Mouse (Mus musculus) layer of hippocampus, adult 2 months (tissue): ENCODE measurements around the gene Ctsd. TPM values are rescaled to one million over a fixed set of nuclear protein-coding genes. Genes with fewer than 3 reads are reported as not detected.

Source experiments
- DNase-seq, 2 experiments: peaks; one replicate each; pipeline ENCODE4 v3.0.0; 2022; ENCODE audit warnings: low spot score in 2 of 2
- H3K27ac ChIP-seq: fragments of 200-600 bp; 2 replicates; pipeline ENCODE4 v1.8.1; 2022
- H3K4me3 ChIP-seq: fragments of 200-600 bp; 2 replicates; pipeline ENCODE4 v1.8.1; 2022; ENCODE audit warnings: mild to moderate bottlenecking
- CTCF ChIP-seq: fragments of 200-600 bp; conservative IDR thresholded peaks from 2 replicates; pipeline ENCODE4 v1.8.1; 2022; ENCODE audit warnings: antibody characterized with exemption, mild to moderate bottlenecking, moderate library complexity
- total RNA-seq, 2 experiments: library from RNA; stranded (reverse); gene quantifications; 2 replicates each; pipeline ENCODE4 v1.2.3; 2021

Gene Ctsd
- total RNA-seq, 2 experiments from 2014 or later: 291 to 297 TPM

- no peak for DNase-seq
- TF ChIP-seq CTCF: no peak
- no peak overlapping the region for H3K27ac ChIP-seq
- no peak overlapping the region for H3K4me3 ChIP-seq
Observed at GRCm38 (mm10) chr7:142377233-142377925, 10.5 kb downstream of the Ctsd start.

- no peak for TF ChIP-seq CTCF
- peak overlapping the region; percentile 43; the same call in 1 of the 2 replicates for H3K27ac ChIP-seq
- no peak for DNase-seq
- no peak overlapping the region for H3K4me3 ChIP-seq
Observed at GRCm38 (mm10) chr7:142376096-142376495, 11.7 kb downstream of the Ctsd start.

- Histone ChIP-seq H3K27ac (peak overlapping the region; percentile 67; the same call in 1 of the 2 replicates), H3K4me3 (no peak overlapping the region)
- TF ChIP-seq CTCF: no peak
- no peak for DNase-seq
Observed at GRCm38 (mm10) chr7:142375261-142375724, 12.5 kb downstream of the Ctsd start.

- H3K27ac ChIP-seq: peak overlapping the region; percentile 67
- no peak for DNase-seq
- no peak for TF ChIP-seq CTCF
- H3K4me3 ChIP-seq: no peak overlapping the region
Observed at GRCm38 (mm10) chr7:142374413-142375015, 13.3 kb downstream of the Ctsd start.

- DNase-seq: no peak
- peak within 1 kb of the TSS; percentile 60 for H3K4me3 ChIP-seq
- TF ChIP-seq CTCF: no peak
- peak within 1 kb of the TSS; percentile 91 for H3K27ac ChIP-seq
Observed at GRCm38 (mm10) chr7:142373641-142374412, 14.0 kb downstream of the Ctsd start, which contains the start of gene Ifitm10. TSS of gene Ifitm10 (minus strand) at chr7:142373753.

GRCm38 (mm10) chr7:142373039-142373438, 14.8 kb downstream of the Ctsd start:
- Histone ChIP-seq H3K27ac (peak overlapping the region; percentile 91; the same call in 1 of the 2 replicates), H3K4me3 (peak overlapping the region; percentile 60; the same call in 1 of the 2 replicates)
- no peak for TF ChIP-seq CTCF
- DNase-seq: no peak

- H3K4me3 ChIP-seq: peak overlapping the region; percentile 60
- peak in 1 of 2 experiments; percentile 15 for DNase-seq
- peak overlapping the region; percentile 91 for H3K27ac ChIP-seq
- no peak for TF ChIP-seq CTCF
Observed at GRCm38 (mm10) chr7:142371768-142372661, 15.8 kb downstream of the Ctsd start.

GRCm38 (mm10) chr7:142371398-142371767, 16.5 kb downstream of the Ctsd start:
- H3K27ac ChIP-seq: peak overlapping the region; percentile 91
- no peak for TF ChIP-seq CTCF
- peak; percentile 70 to 86 for DNase-seq
- H3K4me3 ChIP-seq: peak overlapping the region; percentile 60

- DNase-seq: no peak
- Histone ChIP-seq H3K27ac (peak overlapping the region; percentile 91), H3K4me3 (peak overlapping the region; percentile 60)
- no peak for TF ChIP-seq CTCF
Observed at GRCm38 (mm10) chr7:142370937-142371336, 16.9 kb downstream of the Ctsd start.

GRCm38 (mm10) chr7:142369820-142370219, 18.0 kb downstream of the Ctsd start:
- H3K4me3 ChIP-seq: peak overlapping the region; percentile 20; the same call in 1 of the 2 replicates
- TF ChIP-seq CTCF: 0 out of 2 replicates have a peak, but pooled peaks have one; percentile 4
- DNase-seq: no peak
- 0 out of 2 replicates have a peak overlapping the region, but pooled peaks have one; percentile 91 for H3K27ac ChIP-seq

- DNase-seq: no peak
- Histone ChIP-seq H3K4me3 (no peak overlapping the region), H3K27ac (no peak overlapping the region)
- TF ChIP-seq CTCF: no peak
Observed at GRCm38 (mm10) chr7:142368856-142369255, 19.0 kb downstream of the Ctsd start.

GRCm38 (mm10) chr7:142363107-142363506, 24.7 kb downstream of the Ctsd start:
- H3K27ac ChIP-seq: no peak overlapping the region
- DNase-seq: no peak
- no peak for TF ChIP-seq CTCF
- H3K4me3 ChIP-seq: no peak overlapping the region
